Mouse (Mus musculus): Measurements from ENCODE around the gene Slx4ip.

DNA sequence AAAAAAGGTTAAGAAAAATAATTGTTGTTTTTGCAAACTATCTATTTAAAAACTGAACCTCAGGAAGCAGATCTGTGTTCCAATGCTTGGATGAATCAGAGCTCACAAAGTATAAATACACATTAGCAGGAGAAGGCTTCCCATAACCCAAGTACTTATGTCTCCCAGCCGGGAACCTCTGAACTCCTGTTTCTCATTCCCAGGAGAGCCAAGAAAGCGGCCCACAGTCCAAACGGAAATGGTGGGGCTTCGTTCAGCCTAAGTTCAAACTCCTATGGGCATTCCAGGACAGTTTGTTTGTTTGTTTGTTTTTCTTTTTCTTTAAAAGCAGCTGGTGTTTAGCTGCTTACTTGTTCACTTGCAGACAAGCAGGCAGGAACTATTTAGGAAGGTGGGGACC lies 187.8 kb downstream of the Slx4ip start:
- TF ChIP-seq GATA1 (IDR thresholded peaks at IDR 0.05; ENCODE audit: borderline replicate concordance, low read length) (no peak), FLI1 (IDR thresholded peaks at IDR 0.05; ENCODE audit: low read length) (no peak)

All from megakaryocyte, embryonic 14.5 days (primary cell).